Mouse (Mus musculus) ES-CJ7 (cell line): ENCODE results near the gene Coq10a.

ENCODE experiments used
- DNase-seq: peaks from one replicate; pipeline ENCODE4 v3.0.0; 2011; ENCODE audit warnings: low read depth, low spot score

The Coq10a gene

DNA sequence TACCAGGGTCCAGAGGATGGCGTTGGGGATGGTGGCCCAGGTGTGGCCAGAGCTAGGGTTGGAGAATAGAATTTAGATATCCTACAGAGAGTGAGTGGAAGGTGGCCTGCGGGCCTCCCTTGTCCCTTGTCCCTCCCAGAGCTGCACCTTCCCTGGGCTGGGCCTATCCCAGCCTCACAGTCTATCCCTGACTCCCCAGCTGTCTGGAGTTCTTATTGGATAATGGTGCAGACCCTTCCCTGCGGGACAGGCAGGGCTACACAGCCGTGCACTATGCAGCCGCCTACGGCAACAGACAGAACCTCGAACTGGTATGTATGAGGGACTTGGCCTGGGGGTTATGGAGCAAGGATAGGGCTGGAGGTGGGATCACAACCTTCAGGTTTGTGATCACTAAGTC is 17.1 kb upstream of the Coq10a start:
- DNase-seq, result no peak

DNA sequence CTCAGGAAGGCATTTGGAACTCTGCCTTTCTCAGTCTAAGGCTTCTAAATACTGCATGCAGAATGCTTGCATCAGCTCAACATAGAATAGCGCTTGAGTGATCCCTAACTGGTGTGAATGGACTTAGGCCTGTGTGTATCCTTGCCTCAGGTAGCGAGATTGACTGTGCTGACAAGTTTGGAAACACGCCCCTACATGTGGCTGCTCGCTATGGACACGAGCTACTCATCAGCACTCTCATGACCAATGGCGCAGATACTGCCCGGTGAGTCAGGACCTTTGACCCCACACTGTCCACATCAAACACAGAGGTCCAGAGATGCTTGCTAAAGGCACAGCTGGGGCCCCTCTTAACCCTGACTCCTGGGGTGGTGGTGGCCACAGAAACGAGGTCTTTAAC is 13.7 kb upstream of the Coq10a start:
- no peak for DNase-seq

DNA sequence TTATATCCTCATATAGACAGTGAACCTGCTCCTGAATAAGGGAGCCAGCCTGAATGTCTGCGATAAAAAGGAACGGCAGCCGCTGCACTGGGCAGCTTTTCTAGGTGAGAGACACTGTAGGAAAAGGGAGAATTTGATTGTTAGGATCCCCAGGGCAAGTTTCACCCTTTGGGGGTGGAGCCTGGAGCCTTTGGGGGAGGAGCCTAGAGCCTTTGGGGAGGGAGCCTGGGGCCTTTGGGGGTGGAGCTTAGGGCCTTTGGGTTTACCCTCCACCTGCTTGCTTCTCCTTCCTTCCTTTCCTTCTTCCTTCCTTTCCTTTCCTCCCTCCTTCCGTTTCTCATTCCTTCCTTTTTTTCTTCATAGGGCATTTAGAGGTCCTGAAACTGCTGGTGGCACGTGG is 11.8 kb upstream of the Coq10a start:
- peak; percentile 44 for DNase-seq

DNA sequence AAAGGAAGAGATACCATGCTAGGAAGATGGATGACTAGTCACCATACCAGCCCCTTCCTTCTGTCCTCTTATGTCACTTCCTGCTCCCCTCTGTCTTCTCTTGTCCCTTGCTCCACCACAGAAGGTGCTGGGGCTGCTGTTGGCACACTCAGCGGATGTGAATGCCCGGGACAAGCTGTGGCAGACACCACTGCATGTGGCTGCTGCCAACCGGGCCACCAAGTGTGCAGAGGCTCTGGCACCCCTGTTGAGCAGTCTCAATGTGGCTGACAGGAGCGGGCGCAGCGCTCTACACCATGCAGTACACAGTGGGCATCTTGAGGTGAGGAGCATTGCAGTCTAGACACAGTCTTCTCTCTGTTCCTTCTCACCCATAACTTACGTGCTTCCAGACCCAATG is 10.5 kb upstream of the Coq10a start:
- no peak for DNase-seq

DNA sequence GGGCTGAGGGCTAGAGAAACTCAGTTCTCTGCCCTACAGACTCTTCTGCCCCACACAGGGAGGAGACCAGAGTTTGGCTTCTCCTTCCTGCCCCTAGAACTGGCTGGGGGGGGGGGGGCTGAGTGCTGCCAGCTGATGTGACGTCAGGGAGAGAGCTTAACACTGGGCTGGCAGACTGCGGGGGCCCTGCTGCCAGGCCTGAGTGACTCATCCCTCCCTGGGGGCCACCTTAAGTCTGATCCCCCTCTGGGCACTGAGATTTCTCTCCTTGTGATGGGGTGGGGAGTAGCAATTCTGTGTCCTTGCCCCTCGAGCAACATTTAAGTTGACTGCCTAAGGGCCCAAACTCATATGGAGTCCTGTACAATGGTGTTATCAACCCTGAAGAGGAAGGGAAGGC is 9.7 kb upstream of the Coq10a start:
- no peak for DNase-seq

DNA sequence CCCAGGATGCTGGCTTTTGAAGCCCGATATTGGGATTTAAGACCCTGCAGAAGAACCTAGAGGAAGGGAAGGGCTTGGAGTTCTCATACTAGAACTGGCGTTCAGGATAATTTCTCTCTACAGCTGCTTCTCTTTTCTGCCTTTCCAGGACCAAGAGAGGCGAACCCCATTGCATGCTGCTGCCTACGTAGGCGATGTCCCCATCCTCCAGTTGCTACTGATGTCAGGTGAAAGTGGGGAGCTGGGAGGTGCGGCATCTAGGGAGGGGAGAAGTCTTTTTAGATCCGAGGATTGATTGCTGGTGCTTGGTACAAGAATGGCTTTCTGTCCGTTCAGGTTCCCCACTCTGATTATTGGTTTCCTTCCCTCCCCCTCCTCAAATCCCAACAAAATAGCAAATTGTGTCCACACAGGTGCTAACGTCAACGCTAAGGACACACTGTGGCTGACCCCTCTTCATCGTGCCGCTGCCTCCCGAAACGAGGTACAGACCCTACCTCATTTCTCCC is 9.2 kb upstream of the Coq10a start:
- no peak for DNase-seq

DNA sequence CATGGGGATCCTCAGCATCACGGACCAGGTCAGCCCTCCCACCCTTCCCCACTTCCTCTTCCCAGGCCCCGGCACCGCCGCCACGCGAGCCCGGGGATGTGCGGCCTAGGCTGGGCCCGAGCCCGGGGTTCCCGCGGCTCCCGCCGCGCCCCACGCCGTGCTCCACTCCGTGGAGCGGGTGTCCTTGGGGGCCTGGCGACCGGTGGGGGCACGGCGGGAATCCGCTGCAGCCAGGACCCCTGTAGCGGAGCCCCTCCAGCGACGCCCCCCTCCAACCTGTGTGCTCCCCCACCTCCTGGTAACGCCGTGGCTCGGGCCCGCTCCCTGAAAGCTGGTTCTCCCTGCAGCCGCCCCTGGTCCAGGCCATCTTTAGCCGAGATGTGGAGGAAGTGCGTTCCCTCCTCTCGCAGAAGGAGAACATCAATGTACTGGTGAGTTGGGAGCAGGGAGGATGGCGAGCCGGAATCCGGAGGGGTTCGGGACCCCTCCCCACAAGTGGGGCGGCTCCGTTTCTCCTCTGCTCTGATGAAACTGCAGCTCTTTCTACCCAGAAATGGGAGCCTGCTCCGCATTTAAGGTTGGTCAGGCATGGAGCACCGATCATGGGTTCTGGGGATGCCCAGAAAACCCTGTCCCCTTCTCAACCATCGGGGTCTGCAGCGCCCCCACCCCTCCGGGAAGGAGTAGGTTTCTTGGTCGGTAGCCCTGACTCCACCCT is 8.6 kb upstream of the Coq10a start:
- peak; percentile 40 for DNase-seq

DNA sequence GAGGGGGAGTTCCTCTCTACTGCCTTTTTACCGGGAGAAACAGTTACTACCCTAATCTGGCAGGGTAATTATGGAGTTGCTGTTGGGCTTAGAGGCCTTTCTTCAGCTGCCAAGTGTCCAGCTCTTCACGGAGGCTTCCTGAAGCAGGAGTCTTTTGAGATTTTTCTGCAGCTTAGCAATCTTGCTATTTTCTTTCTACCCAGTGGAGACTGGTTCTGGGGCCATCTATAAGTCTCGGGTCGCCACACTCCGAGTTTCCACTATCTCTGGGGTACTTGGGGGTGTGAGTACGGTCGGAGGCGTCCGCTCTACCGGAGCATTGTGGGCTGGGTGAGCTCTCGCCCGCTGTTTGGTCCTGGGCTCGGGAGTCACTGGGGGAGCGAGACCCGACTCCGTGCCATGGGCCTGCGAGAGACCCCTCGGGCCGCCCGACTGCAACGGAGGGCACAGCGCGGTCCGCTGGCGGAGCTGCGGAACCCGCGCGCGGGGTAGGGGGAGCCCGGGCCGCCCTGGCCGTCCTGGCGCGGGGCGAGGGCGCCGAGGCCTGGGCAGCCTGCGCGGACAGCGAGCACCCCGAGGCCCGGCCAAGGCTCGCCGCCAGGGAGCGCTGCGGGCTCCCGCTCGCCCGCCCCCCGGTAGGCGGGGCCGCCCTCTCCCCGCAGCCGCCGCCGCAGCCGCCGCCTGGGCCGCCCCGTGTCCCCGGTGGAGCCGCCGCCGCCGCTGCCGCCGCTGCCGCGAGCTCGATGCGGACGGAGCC is 7.8 kb upstream of the Coq10a start, which contains the start of gene Ankrd52:
Ankrd52 (plus strand) TSS at position 661 of the 757 bp plus-strand sequence.
- DNase-seq, result peak; percentile 38

DNA sequence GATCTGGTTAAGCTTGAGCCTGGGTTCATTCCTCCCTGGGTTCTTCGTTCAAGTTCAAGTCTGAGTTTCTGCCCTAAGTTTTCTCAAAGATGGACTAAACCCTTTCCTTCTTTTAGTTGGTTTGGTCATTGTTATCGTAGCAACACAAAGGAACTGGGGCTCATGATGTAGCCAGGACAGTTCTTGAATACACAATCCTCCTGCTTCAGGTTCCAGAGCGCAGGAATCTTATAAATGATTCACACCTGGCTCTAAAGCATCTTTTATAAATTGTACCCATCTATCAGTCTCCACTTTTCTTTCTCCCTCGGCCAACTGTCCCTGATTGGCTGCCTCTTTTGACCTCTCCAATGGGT is 7.3 kb upstream of the Coq10a start:
- no peak for DNase-seq

DNA sequence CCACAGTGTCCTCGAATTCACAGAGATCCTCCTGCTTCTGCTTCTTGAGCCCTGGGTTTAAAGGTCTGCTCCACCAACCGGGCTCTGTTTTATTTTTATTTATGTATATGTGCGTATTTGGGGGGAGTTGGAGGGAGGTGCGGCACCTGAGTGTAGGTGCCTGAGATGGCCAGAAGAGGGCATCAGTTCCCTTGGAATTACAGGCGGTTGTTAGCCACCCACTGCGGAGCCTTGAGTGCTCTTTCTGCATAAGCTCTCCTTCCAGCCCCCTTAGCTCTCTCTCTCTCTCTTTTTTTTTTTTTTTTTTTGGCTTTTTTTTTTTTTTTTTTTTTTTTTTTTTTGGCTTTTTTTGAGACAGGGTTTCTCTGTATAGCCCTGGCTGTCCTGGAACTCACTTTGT is 5.6 kb upstream of the Coq10a start:
- peak; percentile 85 for DNase-seq

DNA sequence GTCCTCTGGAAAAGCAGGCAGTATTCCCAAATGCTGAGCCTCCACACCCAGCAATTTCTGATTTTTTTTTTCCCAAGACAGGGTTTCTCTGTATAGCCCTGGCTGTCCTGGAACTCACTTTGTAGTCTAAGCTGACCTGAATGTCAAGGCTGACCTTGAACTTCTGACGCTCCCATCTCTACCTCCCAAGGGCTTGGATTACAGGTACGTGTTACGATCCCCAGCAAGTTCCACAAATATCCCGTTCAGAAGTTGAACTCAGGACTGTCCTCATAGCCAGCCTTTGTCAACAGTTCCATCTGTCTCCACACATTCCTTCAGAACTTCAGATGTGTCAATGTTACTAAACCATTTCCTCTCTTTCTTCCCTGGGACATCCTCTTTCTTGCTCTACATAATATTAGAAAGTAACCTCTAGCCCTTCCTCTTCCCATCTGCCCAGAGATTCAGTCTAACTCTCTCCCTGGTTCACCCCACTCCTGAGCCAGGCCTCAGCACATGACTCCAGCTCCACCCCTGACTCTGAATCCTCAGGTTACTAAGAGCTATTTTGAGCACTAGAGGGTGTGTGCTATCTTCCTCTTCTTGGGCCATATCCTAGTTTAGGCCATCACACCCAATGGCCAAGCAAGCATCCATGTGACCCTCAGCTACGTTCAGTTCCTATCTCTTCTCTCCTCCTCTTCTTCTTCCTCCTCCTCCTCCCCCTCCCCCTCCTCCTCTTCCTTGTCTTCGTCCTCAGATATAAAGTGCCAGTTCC is 4.4 kb upstream of the Coq10a start:
- peak; percentile 70 for DNase-seq

DNA sequence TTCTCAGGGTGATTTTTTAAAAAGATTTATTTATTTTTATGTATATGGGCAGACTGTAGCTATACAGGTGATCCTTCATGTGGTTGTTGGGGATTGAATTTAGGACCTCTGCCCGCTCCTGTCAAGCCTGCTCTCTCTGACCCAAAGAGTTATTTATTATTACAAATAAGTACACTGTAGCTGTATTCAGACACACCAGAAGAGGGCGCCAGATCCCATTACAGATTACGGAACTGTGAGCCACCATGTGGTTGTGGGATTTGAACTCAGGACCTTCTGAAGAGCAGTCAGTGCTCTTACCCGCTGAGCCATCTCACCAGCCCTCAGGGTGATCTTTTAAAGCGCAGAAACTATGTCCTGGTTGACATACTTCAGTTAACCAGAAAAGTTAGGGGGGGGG is 3.3 kb upstream of the Coq10a start:
- DNase-seq, result no peak

DNA sequence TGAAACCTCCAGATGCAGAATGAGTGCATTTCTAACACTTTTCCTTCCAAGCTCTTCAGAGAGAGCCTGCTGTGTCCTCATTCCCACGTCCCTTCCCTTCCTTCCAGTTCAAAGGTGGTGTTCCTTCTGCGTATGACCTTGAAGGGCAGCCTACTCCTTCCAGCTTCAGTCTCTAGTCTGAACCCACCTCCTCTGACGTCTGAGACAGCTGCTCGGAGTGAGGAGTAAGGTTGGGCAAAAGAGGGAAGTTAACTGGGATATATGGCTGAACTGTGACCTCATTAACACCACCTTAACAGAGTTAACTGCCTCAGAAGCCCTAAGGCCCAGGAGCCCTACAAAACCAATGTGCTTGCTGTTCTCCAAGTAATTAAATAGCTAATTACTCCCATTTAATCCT is 1.8 kb upstream of the Coq10a start:
- DNase-seq, result peak; percentile 81

DNA sequence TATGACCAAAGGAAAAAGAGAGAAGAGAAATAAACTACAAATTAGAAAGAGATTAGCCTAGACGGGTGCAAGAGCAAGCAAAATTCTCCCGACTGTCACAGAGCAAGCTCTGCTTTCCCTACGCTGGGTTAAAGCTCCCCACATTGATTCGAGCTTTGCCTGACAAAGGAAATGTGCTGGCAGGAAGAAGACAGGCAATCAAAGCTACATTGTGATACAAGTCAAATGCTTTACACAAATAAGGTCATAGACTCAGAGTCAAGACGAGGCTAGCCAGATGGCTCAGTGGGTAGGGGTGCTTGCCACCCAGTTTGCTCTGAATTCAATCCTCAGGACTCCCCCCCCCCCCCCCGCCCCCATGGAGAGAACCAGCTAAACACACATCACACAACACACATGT is 1.2 kb upstream of the Coq10a start:
- peak; percentile 84 for DNase-seq

DNA sequence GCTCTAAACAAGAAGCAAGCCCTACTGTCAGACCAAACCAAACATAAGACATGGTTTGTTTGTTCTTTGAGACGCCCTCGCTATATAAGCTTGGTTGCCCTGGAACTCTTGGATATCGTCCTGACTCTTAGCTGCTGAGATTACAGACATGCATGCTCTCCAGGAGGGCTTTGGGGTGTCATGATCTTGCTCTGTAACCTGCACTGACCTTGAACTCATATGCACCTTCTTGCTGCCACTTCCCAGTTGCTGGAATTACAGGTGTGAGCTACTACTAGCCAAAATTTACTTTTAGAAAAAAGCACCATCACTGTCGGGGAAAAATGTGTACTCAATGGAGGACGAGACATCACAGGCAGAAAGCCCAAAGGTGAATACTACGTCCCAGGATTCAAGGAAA is 802 bp upstream of the Coq10a start:
- DNase-seq, result peak; percentile 36

DNA sequence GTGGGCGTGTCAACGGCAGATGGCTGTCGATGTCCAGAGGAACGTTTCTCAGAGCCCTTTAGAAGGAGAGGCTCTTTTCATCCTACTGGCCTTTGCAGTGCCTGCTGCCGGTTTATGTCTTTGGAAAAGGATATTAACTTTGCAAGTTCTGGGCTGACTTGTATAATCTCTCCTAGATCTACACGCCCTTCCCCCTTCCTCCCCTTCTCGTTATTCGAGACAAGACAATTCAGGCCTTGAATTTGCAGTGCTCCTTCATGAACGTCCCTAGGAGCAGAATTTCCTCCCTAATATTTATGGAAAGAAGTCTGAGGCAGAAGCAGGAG is 384 bp upstream of the Coq10a start:
- DNase-seq, result no peak

DNA sequence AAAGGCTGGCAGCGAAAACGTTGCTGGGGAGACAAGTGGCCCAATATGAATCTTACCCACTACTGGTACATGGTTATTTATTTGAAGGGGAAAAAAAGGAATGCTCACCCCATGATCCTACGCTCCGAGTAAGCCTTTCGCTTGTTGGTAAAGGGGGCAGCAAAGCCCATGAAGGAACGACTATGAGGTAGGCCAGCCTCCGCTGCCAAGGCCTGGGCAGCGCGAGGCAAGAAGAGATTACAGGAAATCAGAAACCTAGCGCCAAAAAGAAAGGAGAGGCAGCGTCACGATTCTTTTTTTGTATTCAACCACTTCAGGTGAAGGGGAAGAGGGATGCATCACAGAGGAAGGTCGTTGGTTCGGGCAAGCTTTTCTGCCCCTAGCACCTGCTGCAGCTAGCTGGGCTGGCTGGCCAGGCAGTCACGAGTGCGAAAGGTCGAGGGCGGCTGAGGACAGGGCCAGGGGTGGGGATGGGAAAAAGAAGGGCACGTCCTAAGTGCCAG is 847 bp downstream of the Coq10a start:
- DNase-seq, result no peak

DNA sequence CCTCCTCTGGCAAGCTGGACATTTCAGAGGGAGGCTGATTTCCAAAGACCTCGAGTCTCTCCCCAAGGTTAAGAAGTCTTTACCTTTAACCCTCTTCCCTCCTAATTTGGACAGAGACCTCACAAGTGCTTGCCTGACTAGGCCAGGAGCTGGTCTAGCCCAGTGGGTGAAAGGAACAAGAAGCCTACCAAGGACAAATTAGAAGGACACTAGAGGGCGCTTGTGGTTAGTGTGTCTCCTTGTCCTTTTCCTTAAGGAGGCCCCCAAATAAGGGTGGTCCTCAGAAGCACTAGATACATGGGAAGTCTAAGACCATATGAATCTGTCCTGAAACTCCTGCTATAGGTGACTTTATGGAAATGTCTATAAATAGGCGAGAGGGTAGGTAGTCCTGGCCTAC is 6.2 kb downstream of the Coq10a start:
- peak; percentile 71 for DNase-seq

DNA sequence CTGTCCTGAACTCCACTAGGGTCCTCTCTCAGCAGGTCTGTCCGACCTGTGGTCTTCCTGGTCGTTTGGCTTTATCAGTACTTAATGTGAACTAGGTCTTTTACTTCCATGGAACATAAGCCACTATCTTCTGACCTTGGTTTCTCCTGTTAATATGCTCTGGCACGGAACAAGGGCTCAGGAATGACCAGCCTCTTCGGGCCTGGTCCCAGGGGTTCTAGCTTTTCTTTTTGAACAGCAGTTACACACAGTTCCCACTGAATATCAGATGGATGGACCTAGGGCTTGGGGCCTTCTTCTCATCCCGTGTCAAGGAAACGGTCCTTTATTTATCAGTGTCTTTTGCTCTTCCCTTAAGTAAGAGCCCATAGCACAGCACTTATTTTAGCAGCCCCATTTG is 7.0 kb downstream of the Coq10a start:
- DNase-seq, result no peak

DNA sequence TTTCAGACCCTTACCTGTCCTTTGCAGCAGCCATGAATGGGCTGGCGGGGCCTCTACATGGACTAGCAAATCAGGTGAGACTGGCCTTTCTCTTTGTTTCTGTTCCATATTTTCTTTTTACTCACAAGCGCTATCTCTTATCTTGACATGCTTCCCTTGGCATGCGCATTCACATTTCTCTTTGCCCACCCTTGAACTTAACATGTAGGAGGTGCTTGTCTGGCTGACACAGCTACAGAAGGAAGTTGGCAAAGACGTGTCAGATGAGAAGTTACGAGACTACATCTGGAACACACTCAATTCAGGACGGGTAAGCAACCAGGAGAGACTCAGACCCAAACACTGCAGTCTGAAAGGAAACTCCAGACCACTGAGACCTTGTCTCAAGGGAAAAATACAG is 9.6 kb downstream of the Coq10a start:
- DNase-seq, result no peak

DNA sequence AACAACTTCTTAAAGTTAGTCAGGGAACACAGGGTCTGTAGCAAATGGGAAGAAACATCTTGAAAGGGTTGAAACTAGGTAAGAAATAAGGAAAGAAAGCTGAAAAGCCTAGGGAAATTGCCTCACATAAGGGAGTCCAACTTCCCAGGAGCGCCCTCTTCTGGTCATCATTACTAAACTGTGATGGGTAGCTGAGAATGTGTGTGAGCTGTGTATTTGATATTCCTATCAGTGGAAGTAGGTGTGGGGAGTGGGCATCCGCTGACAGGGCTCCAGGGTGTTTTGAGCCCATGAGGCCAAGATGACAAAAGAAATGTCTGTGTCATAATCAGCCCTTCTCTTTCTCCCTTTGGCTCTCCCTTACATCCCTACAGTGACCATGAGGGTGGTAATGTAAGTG is 10.0 kb downstream of the Coq10a start:
- peak; percentile 67 for DNase-seq

DNA sequence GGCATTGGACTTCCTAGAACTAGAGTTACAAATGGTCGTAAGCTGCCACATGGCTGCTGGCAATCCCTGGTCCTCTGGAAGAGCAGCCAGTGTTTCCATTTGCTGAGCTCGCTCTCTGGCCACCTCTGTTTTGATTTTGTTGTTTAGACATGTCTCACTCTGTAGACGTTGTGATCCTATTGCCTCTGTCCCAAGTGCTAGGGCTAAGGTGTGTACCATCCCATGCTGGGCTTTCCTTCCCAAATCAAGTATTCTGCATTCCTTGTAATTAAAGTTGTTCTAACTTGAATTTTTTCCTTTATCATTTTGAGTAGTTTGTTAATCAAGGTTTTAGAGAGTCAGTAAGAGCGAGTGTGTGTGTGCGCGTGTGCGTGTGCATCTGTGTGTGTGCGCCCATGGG is 21.3 kb downstream of the Coq10a start:
- DNase-seq, result peak; percentile 33
